Mouse (Mus musculus) embryonic facial prominence, embryonic 15.5 days (tissue): ENCODE results near the gene N4bp2l2. TPM values are rescaled to one million over a fixed set of nuclear protein-coding genes. Genes with fewer than 3 reads are reported as not detected.
A peak's percentile ranks its signal among the peaks of the same experiment; 100 is the strongest.

ENCODE experiments used
- ATAC-seq: fragments of 200-750 bp; cut with Nextera tagmentation; 2 replicates; pipeline ENCODE4 v1.8.0; 2017; ENCODE audit warnings: low read depth, moderate TSS enrichment; ENCODE audit not compliant: insufficient number of reproducible peaks, low FRiP score, low TSS enrichment
- H3K27ac ChIP-seq: fragments of 300-500 bp; sonication (generic); replicated peaks from 2 replicates; pipeline ENCODE4 v1.5.1; 2015; ENCODE audit warnings: mild to moderate bottlenecking, inconsistent platforms
- H3K27me3 ChIP-seq: fragments of 300-500 bp; sonication (generic); 2 replicates; pipeline ENCODE4 v1.6.1; 2015; ENCODE audit warnings: inconsistent platforms
- H3K36me3 ChIP-seq: fragments of 300-500 bp; sonication (generic); 2 replicates; pipeline ENCODE4 v1.6.1; 2015; ENCODE audit warnings: mild to moderate bottlenecking, inconsistent platforms
- H3K4me1 ChIP-seq: fragments of 300-500 bp; sonication (generic); 2 replicates; pipeline ENCODE4 v1.6.1; 2015; ENCODE audit warnings: inconsistent platforms
- H3K4me2 ChIP-seq: fragments of 300-500 bp; sonication (generic); replicated peaks from 2 replicates; pipeline ENCODE4 v1.6.1; 2015; ENCODE audit warnings: mild to moderate bottlenecking, inconsistent platforms
- H3K4me3 ChIP-seq: fragments of 300-500 bp; sonication (generic); replicated peaks from 2 replicates; pipeline ENCODE4 v1.5.1; 2015; ENCODE audit warnings: mild to moderate bottlenecking, inconsistent platforms
- H3K9ac ChIP-seq: fragments of 300-500 bp; sonication (generic); 2 replicates; pipeline ENCODE4 v1.6.1; 2015; ENCODE audit warnings: inconsistent platforms
- H3K9me3 ChIP-seq: fragments of 300-500 bp; sonication (generic); replicated peaks from 2 replicates; pipeline ENCODE4 v1.6.1; 2016; ENCODE audit warnings: inconsistent platforms
- WGBS: fragments of 180-500 bp; shearing (Covaris S2); methylation state at CpG from one replicate; pipeline ENCODE4 v1.1.7; 2015; 5-methylcytosine and 5-hydroxymethylcytosine counted together
- polyA plus RNA-seq: library from polyadenylated mRNA; unstranded; fragments of >200 nt; fragmentation: Nextera tagmentation; extraction: Ambion mirVana; gene quantifications from 2 replicates; pipeline ENCODE4 v1.2.1, GENCODE M21; 2015

The N4bp2l2 gene
- polyA plus RNA-seq, 1 experiment from 2014 or later, result 41.4 TPM

DNA sequence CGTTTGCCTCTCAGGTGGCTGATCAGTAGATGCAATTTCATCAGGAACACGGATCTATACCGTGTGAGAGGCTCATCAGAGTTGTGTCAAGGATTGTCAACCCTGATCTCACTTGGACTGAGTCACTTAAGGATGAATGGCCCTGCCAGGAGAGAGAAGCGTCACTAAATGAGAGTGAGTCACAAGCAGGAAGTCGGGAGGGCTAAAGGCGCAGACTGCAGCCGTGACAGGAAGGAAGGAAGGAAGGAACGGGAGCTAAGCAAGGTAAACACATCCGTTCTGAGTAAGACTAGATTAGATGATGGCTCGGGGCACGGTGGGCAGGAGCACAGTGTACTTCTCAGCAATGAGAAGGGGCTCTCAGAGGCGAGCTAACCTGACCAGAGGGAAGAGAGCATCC, 54.3 kb downstream of the N4bp2l2 start:
- no peak overlapping the region for H3K4me3 ChIP-seq
- 54% methylated on average over 12 of the region's 12 CpGs for whole genome bisulfite sequencing
- no peaks in the 10 kb centered on the region for H3K9me3 ChIP-seq
- H3K36me3 ChIP-seq, result no peaks in the 10 kb centered on the region
- H3K9ac ChIP-seq, result no peak overlapping the region
- no peak overlapping the region for H3K4me2 ChIP-seq
- no peak overlapping the region for H3K27ac ChIP-seq
- no peak for ATAC-seq
- H3K4me1 ChIP-seq, result no peaks in the 10 kb centered on the region
- no peaks in the 10 kb centered on the region for H3K27me3 ChIP-seq

DNA sequence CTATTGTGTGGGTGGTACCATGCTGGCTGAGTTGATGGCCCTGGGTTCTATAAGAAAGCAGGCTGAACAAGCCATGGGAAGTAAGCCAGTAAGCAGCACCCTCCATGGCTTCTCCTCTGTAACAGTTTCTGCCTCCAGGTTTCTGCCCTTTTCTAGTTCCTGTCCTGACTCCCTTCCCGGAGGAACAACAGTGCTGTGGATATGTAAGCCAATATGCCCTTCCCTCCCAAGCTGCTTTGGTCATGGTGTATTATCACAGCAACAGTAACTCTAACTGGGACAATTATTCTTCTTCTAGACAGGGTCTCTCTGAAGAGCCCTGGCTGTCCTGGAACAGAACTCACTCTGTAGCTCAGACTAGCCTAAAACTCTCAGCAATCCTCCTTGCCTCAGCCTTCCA, 54.8 kb downstream of the N4bp2l2 start:
- Histone ChIP-seq H3K27me3 (no peaks in the 10 kb centered on the region), H3K27ac (no peak overlapping the region), H3K4me2 (no peak overlapping the region), H3K4me1 (no peaks in the 10 kb centered on the region), H3K4me3 (no peak overlapping the region), H3K36me3 (no peaks in the 10 kb centered on the region), H3K9ac (no peak overlapping the region), H3K9me3 (no peaks in the 10 kb centered on the region)
- ATAC-seq, result no peak
- 41% methylated on average over 1 of the region's 1 CpGs for WGBS

DNA sequence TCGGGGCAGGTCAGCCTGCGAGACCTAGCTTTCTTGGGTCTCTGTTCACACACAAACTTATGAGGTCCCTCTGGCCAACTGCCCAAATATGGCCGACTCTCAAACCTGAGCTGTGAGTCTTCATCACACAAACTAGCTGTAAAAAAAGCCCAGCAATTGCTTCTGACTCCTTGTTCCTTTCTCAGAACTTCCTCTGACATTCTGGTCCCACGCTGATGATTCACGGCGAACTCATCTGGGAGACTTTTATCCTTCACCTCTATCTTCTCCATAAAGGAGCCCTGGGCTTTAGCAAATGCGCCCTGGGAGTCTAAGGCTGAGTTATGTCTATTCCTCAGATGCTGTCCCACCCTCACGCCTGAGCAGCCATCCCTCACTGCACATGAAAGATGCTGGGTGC, 58.4 kb downstream of the N4bp2l2 start:
- no peak overlapping the region for H3K4me3 ChIP-seq
- no peak for ATAC-seq
- no peak overlapping the region for H3K9ac ChIP-seq
- no peak overlapping the region for H3K4me2 ChIP-seq
- H3K27me3 ChIP-seq, result no peaks in the 10 kb centered on the region
- H3K9me3 ChIP-seq, result no peaks in the 10 kb centered on the region
- H3K36me3 ChIP-seq, result no peaks in the 10 kb centered on the region
- WGBS, result 91% methylated on average over 8 of the region's 8 CpGs
- H3K27ac ChIP-seq, result no peak overlapping the region
- no peaks in the 10 kb centered on the region for H3K4me1 ChIP-seq

DNA sequence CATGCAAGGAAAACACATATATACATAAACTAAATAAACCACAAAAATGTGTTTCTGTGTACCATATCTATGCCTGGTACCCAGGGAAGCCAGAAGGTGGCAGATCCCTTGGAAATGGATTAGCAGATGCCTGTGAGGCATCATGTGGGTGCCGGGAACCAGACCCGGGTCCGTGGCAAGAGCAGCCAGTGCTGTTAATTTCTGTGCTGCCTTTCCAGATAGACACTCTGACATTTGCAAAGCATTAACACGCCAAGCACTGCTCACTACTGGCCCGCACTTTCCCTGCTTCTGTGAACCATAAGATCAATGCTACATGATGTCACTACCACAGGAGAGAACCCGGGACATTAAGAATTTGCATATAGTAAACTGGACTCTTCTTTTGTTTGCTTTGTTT, 59.9 kb downstream of the N4bp2l2 start:
- H3K4me1 ChIP-seq, result no peaks in the 10 kb centered on the region
- no peak overlapping the region for H3K4me2 ChIP-seq
- WGBS, result 93% methylated on average over 6 of the region's 6 CpGs
- no peaks in the 10 kb centered on the region for H3K36me3 ChIP-seq
- H3K9ac ChIP-seq, result no peak overlapping the region
- H3K4me3 ChIP-seq, result no peak overlapping the region
- H3K27ac ChIP-seq, result no peak overlapping the region
- no peaks in the 10 kb centered on the region for H3K27me3 ChIP-seq
- H3K9me3 ChIP-seq, result no peaks in the 10 kb centered on the region
- ATAC-seq, result no peak

DNA sequence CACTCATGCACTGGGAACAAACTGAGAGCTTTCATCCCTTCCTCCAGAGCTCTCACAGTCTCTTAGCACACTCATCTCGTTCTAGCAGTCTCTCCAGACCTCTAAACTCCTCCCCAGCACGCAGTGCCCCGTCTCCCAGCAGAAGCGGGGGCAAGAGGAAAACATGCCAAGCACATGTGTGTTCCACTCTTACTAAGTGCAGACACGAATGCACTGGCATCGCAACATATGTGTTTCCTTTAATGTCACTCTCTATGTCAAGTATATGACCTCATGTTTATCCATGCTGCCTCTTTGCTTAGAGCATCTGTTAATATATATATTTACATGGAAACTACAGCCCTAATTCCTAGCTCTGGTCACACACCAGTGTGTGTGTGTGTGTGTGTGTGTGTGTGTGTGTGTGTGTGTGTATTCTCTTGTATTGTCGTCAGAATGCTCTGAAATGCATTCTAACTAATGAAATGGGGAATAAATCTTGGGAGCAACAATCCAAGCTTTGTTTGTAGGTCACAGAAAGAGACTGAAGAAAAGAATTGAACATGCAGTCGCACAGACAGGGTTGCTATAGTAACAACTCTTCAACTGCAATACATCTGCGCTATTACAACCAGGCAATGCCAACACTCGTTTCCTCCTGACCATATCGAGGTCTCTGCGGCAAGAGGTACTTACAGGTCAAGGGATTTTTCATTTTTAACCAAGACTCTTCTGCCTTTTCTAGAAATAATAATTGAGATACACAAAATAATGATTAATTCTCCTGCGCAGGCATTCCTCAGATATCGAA, 64.3 kb downstream of the N4bp2l2 start:
- Histone ChIP-seq H3K27ac (no peak overlapping the region), H3K4me2 (no peak overlapping the region), H3K36me3 (no peaks in the 10 kb centered on the region), H3K27me3 (peaks cover 10% of the 10 kb centered on the region), H3K9ac (no peak overlapping the region), H3K4me1 (no peaks in the 10 kb centered on the region), H3K9me3 (no peaks in the 10 kb centered on the region), H3K4me3 (no peak overlapping the region)
- no peak for ATAC-seq
- 77% methylated on average over 14 of the region's 14 CpGs for WGBS

DNA sequence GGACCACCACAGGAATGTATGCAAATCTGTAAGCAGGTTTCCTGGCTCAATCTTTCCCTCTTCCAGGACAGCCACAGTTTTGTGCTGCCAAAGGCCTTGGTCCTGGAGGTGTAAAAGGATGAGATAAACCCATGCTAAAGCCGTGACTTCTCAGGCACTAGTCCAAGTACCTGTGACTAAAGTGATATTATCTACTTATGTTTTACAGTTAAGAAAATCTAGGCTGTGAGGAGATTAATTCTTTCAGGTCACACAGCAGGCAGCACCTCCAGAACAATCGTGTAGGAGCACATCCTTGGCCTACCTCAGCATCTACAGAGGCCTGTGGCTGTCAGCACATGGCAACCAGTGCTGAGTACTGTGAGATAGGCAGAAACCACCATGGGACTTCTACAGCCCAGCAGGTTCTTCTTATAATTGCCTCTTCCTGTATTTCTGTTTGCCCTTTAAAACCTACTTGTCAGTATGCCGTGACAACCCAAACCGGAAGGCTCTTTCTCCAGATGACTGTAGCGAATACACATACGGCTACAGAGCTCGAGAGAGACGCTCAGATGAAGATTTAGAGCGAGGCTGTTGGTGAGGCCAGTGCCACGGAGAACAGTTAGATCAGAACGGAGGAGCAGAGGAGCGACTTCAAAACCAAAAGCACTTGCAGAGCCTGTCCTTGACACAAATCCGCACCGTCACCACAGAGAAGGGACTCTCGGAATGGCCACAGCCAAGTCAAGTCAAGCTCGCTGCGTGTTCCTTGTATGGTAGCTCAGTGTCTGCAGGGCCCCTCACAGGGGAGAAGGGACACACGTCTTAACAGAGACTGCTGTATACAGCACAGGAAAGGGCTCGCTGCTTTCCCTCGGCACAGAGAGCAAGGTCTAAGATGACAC, 65.2 kb downstream of the N4bp2l2 start:
- no peaks in the 10 kb centered on the region for H3K4me1 ChIP-seq
- H3K4me2 ChIP-seq, result no peak overlapping the region
- ATAC-seq, result no peak
- no peak overlapping the region for H3K9ac ChIP-seq
- H3K36me3 ChIP-seq, result no peaks in the 10 kb centered on the region
- H3K9me3 ChIP-seq, result no peaks in the 10 kb centered on the region
- H3K27me3 ChIP-seq, result peaks cover 17% of the 10 kb centered on the region
- WGBS, result 68% methylated on average over 20 of the region's 20 CpGs
- H3K4me3 ChIP-seq, result no peak overlapping the region
- H3K27ac ChIP-seq, result no peak overlapping the region

DNA sequence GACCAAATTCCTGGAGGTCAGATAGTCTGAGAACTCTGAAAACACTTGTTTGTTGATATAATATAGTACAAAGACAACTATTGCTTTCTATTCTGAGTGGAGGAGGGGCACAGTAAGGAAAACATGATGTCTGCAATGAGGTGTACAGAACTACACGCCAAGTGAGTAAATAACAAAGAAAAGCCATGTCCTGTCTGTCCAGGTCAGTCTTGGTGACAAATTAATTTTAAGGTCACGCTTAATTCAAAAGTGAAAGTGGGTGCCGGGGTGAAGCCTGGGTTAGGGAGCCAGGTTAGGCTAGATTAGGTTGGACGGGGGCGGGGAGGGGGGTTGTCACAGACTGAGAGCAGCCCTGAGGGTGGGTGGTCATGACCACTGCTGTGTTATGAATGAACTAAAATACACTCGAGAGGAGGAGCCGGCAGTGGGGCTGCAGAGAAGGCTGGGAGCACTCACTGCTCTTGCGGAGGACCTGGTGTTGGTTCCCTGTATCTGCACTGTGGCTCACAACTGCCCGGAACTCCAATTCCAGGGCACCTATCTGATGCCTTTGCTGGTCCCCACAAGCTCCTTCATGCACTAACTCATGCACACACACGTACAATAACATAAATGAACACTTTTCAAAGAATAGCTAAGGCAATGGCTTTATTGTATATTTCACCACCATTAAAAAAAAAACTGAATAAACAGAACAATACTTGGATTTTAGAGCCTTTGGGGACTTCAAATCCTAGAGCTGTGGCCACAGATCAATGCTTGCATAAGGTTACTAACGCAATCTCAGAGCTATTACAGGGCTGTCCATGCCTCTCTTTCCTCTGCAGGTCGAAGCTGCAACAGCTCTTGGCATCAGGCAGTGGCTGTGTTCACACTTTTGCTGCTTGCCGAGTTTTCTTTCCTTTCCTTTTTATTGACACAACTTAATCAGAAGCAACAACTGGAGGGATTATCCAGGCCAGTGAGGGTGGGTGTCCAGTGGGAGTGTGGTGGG, 66.4 kb downstream of the N4bp2l2 start:
- Histone ChIP-seq H3K4me3 (no peak overlapping the region), H3K9me3 (no peaks in the 10 kb centered on the region), H3K27ac (0 out of 2 replicates have a peak overlapping the region, but pooled peaks have one; percentile 28), H3K36me3 (no peaks in the 10 kb centered on the region), H3K9ac (no peak overlapping the region), H3K4me2 (no peak overlapping the region), H3K27me3 (peaks cover 17% of the 10 kb centered on the region), H3K4me1 (peaks cover 3% of the 10 kb centered on the region)
- 57% methylated on average over 13 of the region's 13 CpGs for WGBS
- ATAC-seq, result no peak

DNA sequence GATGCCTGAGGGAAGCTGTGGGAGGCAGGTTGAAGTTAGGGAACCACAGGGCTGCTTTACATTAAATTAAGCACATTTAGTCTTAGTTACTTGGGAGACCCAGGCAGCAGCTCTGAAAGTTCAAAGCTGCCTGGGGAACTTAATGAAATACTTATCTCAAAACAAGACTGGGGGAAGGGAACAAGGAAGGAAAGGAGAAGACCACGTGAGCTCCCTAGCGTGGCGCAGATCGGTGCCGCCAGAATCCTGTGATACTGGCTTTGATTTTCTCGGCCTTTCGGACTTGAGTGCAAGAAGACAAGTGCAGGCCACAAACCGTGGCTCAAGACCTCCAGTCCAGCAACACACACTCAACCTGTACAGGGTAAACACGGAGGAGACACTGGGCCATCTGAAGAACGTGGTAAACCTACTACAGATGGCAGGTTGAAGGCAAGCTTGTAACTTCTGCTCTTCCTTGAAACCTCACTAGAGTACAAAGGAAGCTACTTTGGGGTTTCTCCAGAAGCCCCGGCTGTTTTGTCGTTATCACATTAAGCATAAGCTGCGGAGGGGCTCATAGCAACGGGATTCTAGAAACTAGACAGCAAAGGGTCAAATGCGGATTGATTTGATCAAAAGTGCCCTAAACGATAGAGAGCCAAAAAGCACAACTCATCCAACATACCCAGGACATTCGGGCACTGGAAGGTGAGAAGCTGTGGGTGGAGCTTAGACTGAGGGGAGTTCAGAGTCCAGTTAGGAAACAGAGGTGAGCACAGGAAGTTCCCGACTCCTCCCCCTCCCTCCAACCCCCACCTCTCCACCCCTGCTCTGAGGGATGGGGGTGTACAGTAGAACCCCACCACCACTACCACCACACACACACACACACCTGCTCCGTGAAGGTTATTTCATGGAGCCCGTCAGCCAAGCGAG, 67.5 kb downstream of the N4bp2l2 start:
- Histone ChIP-seq H3K4me2 (no peak overlapping the region), H3K9me3 (no peaks in the 10 kb centered on the region), H3K36me3 (no peaks in the 10 kb centered on the region), H3K27ac (no peak overlapping the region), H3K4me3 (no peak overlapping the region), H3K27me3 (peaks cover 20% of the 10 kb centered on the region), H3K4me1 (peaks cover 7% of the 10 kb centered on the region), H3K9ac (no peak overlapping the region)
- 51% methylated on average over 21 of the region's 21 CpGs for WGBS
- ATAC-seq, result no peak

DNA sequence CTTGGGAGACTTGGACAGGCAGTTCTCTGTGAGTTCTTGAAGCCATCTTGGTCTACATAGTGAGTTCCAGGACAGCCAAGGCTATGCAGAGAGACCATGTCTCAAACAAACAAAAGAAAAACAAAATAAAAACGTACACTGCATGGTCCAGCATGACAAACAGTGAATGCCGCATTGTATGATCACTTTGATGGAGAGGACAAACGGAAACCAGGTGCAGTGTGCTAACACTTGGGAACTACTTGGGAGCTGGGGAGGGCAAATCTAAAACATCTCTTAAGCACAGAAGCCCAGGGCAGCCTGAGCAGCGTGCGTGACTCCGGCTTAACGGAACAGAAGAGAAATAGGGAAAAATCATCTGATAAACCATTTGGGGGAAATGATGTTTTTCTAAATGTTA, 68.9 kb downstream of the N4bp2l2 start, which contains the start of gene N4bp2l1:
Gene N4bp2l1 (minus strand): TSS at position 101 of the 400 bp plus-strand sequence.
- WGBS, result 66% methylated on average over 7 of the region's 7 CpGs
- no peak for ATAC-seq
- peaks cover 16% of the 10 kb centered on the region for H3K4me1 ChIP-seq
- H3K9me3 ChIP-seq, result no peaks in the 10 kb centered on the region
- H3K4me2 ChIP-seq, result no peak within 1 kb of the TSS
- peaks cover 31% of the 10 kb centered on the region for H3K27me3 ChIP-seq
- H3K36me3 ChIP-seq, result no peaks in the 10 kb centered on the region
- no peak within 1 kb of the TSS for H3K9ac ChIP-seq
- no peak within 1 kb of the TSS for H3K27ac ChIP-seq
- no peak within 1 kb of the TSS for H3K4me3 ChIP-seq

DNA sequence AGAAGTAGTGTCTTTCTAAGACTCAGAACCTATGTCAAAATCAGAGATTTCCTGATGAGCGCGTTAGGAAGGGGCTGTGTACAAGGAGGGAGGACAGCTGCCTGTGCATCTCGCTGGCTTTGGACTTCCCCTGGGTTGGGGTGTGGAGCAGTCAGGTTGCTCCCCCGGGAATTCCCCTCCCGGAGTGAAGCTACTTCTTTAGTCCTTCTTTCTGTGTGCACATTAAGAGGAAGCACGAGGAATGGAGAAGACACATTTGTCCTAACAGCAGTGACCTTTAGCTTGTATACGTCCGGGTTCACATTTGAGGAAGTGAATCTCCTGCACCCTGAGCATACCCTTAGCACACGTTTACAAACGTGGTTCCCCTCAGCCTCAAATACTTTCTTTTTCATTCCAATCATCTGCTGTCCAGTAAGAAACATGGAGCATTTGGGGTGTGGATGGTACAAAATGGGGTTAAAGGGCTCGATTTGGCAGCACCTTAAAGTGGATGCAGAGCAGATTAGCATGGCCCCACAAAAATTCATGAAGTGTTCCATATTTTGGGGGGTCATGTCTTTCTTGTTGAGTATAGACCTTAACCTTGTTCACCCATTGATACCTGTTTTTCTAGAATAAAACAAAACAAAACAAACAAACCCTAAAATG, 70.5 kb downstream of the N4bp2l2 start:
- H3K27ac ChIP-seq, result no peak overlapping the region
- no peak overlapping the region for H3K4me2 ChIP-seq
- ATAC-seq, result no peak
- no peak overlapping the region for H3K9ac ChIP-seq
- H3K9me3 ChIP-seq, result no peaks in the 10 kb centered on the region
- H3K4me1 ChIP-seq, result peaks cover 16% of the 10 kb centered on the region
- WGBS, result 46% methylated on average over 11 of the region's 11 CpGs
- no peak overlapping the region for H3K4me3 ChIP-seq
- peaks cover 34% of the 10 kb centered on the region for H3K27me3 ChIP-seq
- H3K36me3 ChIP-seq, result no peaks in the 10 kb centered on the region
